Mouse (Mus musculus) spleen, adult 18-20 months (tissue): ENCODE results near the gene Vmn1r76.

Experiments
- DNase-seq, 2 experiments: peaks; one replicate each; pipeline ENCODE4 v3.0.0; 2022; ENCODE audit warnings: mixed read lengths in 2 of 2

Gene Vmn1r76

GRCm38 (mm10) chr7:11938113-11938512 lies at the start of gene Vmn1r76:
TSS of gene Vmn1r76 (minus strand) at chr7:11938213.
- no peak for DNase-seq

- no peak for DNase-seq
Measured at GRCm38 (mm10) chr7:11972611-11973010, 34.6 kb upstream of the Vmn1r76 start.

- no peak for DNase-seq
Measured at GRCm38 (mm10) chr7:11947991-11948390, 10.0 kb upstream of the Vmn1r76 start.

GRCm38 (mm10) chr7:11874330-11874729 lies 63.7 kb downstream of the Vmn1r76 start, which contains the start of gene Vmn1r75:
TSS of gene Vmn1r75 (plus strand) at chr7:11874630.
- DNase-seq: no peak
